11 mouse cellular contexts compared by ENCODE assay signal in the genomic region with DNA sequence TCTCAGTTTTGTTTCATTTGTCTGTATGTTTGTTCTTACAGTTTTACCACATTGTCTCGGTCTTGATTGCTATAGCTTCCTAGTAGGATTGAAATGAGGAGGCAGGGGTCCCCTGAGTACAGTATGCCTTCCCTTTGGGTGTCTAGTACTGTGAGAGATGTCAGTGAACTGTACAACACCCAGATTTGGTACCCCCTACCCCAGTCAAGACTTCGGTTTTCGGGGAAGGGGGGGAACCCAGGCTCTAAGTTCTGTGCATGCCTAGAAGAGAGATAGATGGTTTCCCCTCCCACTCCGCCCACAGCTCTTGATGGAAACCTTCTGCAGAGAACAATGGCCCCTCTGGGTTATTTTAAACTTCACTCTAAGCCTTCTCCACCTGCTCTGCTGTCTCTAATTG. TPM values are rescaled to one million over a fixed set of nuclear protein-coding genes. Genes with fewer than 3 reads are reported as not detected.
DNase-seq lines count a peak whose midpoint lies in the region; ATAC-seq and TF ChIP-seq lines count a peak whose summit lies in the region.
"Had no signal": no experiment of that assay in that cellular context is flagged by ENCODE, and none has a peak within 500 bp of the region (broad histone marks: within the 10 kb centered on the region; RNA-seq: fewer than 3 reads in every experiment).

Gene Ppp1r16b, plus strand, starts transcription at position 301 of the 400 bp plus-strand sequence.

- intact Hi-C loops in left cerebral cortex, postnatal 10 days (cut with DNase I): loop anchor here (5.0 kb wide), 1 partner anchor 77 kb away; no protein-coding TSS in a partner anchor

- no peak within 1 kb of the TSS for H3K9ac ChIP-seq in kidney, embryonic 14.5 days (ENCODE audit: low read depth, low read length)
- no peak within 1 kb of the TSS for H3K9ac ChIP-seq in stomach, postnatal 0 days (ENCODE audit: low read length)
- H3K9ac ChIP-seq: liver, embryonic 14.5 days had no signal

- H3K4me3 ChIP-seq in kidney, embryonic 14.5 days (ENCODE audit: low read length): no peak within 1 kb of the TSS
- H3K4me3 ChIP-seq in stomach, postnatal 0 days (ENCODE audit: low read depth, low read length): no peak within 1 kb of the TSS
- no peak within 1 kb of the TSS for H3K4me3 ChIP-seq in limb, embryonic 10.5 days

- ATAC-seq in kidney, embryonic 14.5 days (ENCODE audit: low FRiP score, low TSS enrichment): no peak
- no peak for ATAC-seq in activated CD4-positive, CD25-positive, alpha-beta regulatory T cell, adult 4 months
- ATAC-seq in stomach, postnatal 0 days (ENCODE audit: low FRiP score, low TSS enrichment): no peak

- H3K27me3 ChIP-seq in kidney, embryonic 14.5 days (ENCODE audit: control insufficient read depth, insufficient read depth, low read length): peaks cover 41% of the 10 kb centered on the region
- peaks cover 14% of the 10 kb centered on the region; the same call in 1 of the 2 replicates for H3K27me3 ChIP-seq in stomach, postnatal 0 days (ENCODE audit: control insufficient read depth, insufficient read depth, low read length)
- peaks cover 64% of the 10 kb centered on the region for H3K27me3 ChIP-seq in limb, embryonic 10.5 days (ENCODE audit: low read depth, poor library complexity, severe bottlenecking)

- no peak for TF ChIP-seq CTCF in stomach, postnatal 0 days (IDR thresholded peaks at IDR 0.05; ENCODE audit: low read depth)

- H3K9me3 ChIP-seq in kidney, embryonic 14.5 days (ENCODE audit: control insufficient read depth, low read length): no peaks in the 10 kb centered on the region
- H3K9me3 ChIP-seq in stomach, postnatal 0 days (ENCODE audit: control insufficient read depth, low read length): no peaks in the 10 kb centered on the region
- no peaks in the 10 kb centered on the region for H3K9me3 ChIP-seq in limb, embryonic 10.5 days (replicated peaks)

- H3K36me3 ChIP-seq in kidney, embryonic 14.5 days (ENCODE audit: control insufficient read depth, insufficient read depth, low read length): no peaks in the 10 kb centered on the region
- no peaks in the 10 kb centered on the region for H3K36me3 ChIP-seq in stomach, postnatal 0 days (ENCODE audit: control insufficient read depth, insufficient read depth, low read length)
- no peaks in the 10 kb centered on the region for H3K36me3 ChIP-seq in limb, embryonic 10.5 days

- DNase-seq in adrenal gland, adult 8-10 months: no peak
- DNase-seq in adrenal gland, adult 2 months: no peak
- DNase-seq in kidney, adult 8-10 months: no peak
- DNase-seq in left cerebral cortex, postnatal 10 days (ENCODE audit: extremely low spot score in 1 of 2, low spot score in 2 of 2): no peak
- DNase-seq in stomach, postnatal 0 days (ENCODE audit: low spot score): no peak
- DNase-seq in limb, embryonic 10.5 days (ENCODE audit: low spot score): no peak
- DNase-seq: cerebellum, postnatal 25 days; right cerebral cortex, adult 18-20 months had no signal

- H3K27ac ChIP-seq in kidney, embryonic 14.5 days (ENCODE audit: low read depth, low read length): no peak within 1 kb of the TSS
- no peak within 1 kb of the TSS for H3K27ac ChIP-seq in stomach, postnatal 0 days (replicated peaks)
- H3K27ac ChIP-seq in limb, embryonic 10.5 days: no peak within 1 kb of the TSS
- H3K27ac ChIP-seq: liver, embryonic 14.5 days had no signal

- no peak within 1 kb of the TSS for H3K4me2 ChIP-seq in kidney, embryonic 14.5 days (replicated peaks; ENCODE audit: low read depth, low read length)
- H3K4me2 ChIP-seq in stomach, postnatal 0 days (replicated peaks; ENCODE audit: low read depth): no peak within 1 kb of the TSS

- WGBS in kidney, embryonic 14.5 days: 72% methylated on average over 4 of the region's 4 CpGs
- 52% methylated on average over 4 of the region's 4 CpGs for WGBS in stomach, postnatal 0 days
- WGBS in limb, embryonic 10.5 days: 80% methylated on average over 4 of the region's 4 CpGs

- H3K4me1 ChIP-seq in kidney, embryonic 14.5 days (ENCODE audit: control insufficient read depth, insufficient read depth, low read length): peaks cover 28% of the 10 kb centered on the region
- H3K4me1 ChIP-seq in stomach, postnatal 0 days (replicated peaks; ENCODE audit: control insufficient read depth, insufficient read depth): peaks cover 3% of the 10 kb centered on the region; the same call in 1 of the 2 replicates
- H3K4me1 ChIP-seq in limb, embryonic 10.5 days: peaks cover 28% of the 10 kb centered on the region

- TF ChIP-seq EP300 in stomach, postnatal 0 days (optimal IDR thresholded peaks at IDR 0.05): no peak

RNA-seq across cellular contexts. Expression of gene Ppp1r16b, which starts in this region (rescaled TPM):
- total RNA-seq in adrenal gland, adult 8-10 months (2022): 10 to 100 TPM in 3 of 4 experiments, 1 to 10 TPM in 1; 9.9 to 13.8 (median 11.1) TPM
- 10 to 100 TPM in 1 of 2 experiments, 1 to 10 TPM in 1; 9.3 to 13.3 TPM for total RNA-seq in adrenal gland, adult 2 months (2021)
- polyA plus RNA-seq in adrenal gland, adult 2 months (2012; rRNA removed): 3.3 and 4.1 TPM in 2 replicates
- polyA plus RNA-seq in kidney, embryonic 14.5 days (2014; fragmentation: Nextera tagmentation; extraction: Ambion mirVana): 16.6 and 17.3 TPM in 2 replicates
- polyA plus RNA-seq in activated CD4-positive, CD25-positive, alpha-beta regulatory T cell, adult 4 months (2017; shearing (Covaris generic)): 100 to 1,000 TPM; 100 to 110 TPM
- total RNA-seq in left cerebral cortex, postnatal 10 days (2021): 10 to 100 TPM; 51.1 to 54.5 TPM
- 2.0 and 2.1 TPM in 2 replicates for polyA plus RNA-seq in stomach, postnatal 0 days (2015; fragmentation: Nextera tagmentation; extraction: Ambion mirVana)
- polyA plus RNA-seq in limb, embryonic 10.5 days (2016; fragmentation: Nextera tagmentation; extraction: Ambion mirVana): 4.4 TPM in 2 replicates
